Mouse (Mus musculus) midbrain, embryonic 14.5 days (tissue): ENCODE measurements at regions not wholly inside any gene's neighbourhood (a gene's known extent, or its start where the extent isn't known, plus 50 kb on each side); places are given as distances from the start of the nearest gene placed in this dataset.
A peak's percentile ranks its signal among the peaks of the same experiment; 100 is the strongest.
"Not testable (repeated sequence)": the region's sequence is repeated elsewhere in the genome, so short reads cannot be mapped to it uniquely, and the experiment has no call there.

ENCODE experiments used
- ATAC-seq: fragments of 200-750 bp; cut with Nextera tagmentation; 2 replicates; pipeline ENCODE4 v1.8.0; 2017; ENCODE audit warnings: moderate number of reproducible peaks, moderate library complexity; ENCODE audit not compliant: low FRiP score, low TSS enrichment
- DNase-seq: peaks from one replicate; pipeline ENCODE4 v3.0.0-alpha.2; 2015
- H3K27ac ChIP-seq: fragments of 300-500 bp; sonication (generic); replicated peaks from 2 replicates; pipeline ENCODE4 v1.5.1; 2014; ENCODE audit warnings: mild to moderate bottlenecking, low read depth, low read length, moderate library complexity
- H3K27me3 ChIP-seq: fragments of 300-500 bp; sonication (generic); 2 replicates; pipeline ENCODE4 v1.6.1; 2014; ENCODE audit warnings: low read length, control low read depth, mixed read lengths; ENCODE audit not compliant: control insufficient read depth, insufficient read depth
- H3K36me3 ChIP-seq: fragments of 300-500 bp; sonication (generic); 2 replicates; pipeline ENCODE4 v1.6.1; 2014; ENCODE audit warnings: low read length, control low read depth; ENCODE audit not compliant: control insufficient read depth, insufficient read depth
- H3K4me1 ChIP-seq: fragments of 300-500 bp; sonication (generic); 2 replicates; pipeline ENCODE4 v1.6.1; 2014; ENCODE audit warnings: mild to moderate bottlenecking, antibody characterized with exemption, low read length, control low read depth; ENCODE audit not compliant: control insufficient read depth, insufficient read depth
- H3K4me2 ChIP-seq: fragments of 300-500 bp; sonication (generic); 2 replicates; pipeline ENCODE4 v1.6.1; 2014; ENCODE audit warnings: mild to moderate bottlenecking, low read length, moderate library complexity
- H3K4me3 ChIP-seq: fragments of 300-500 bp; sonication (generic); replicated peaks from 2 replicates; pipeline ENCODE4 v1.5.1; 2014; ENCODE audit warnings: low read depth, low read length
- H3K9ac ChIP-seq: fragments of 300-500 bp; sonication (generic); replicated peaks from 2 replicates; pipeline ENCODE4 v1.6.1; 2014; ENCODE audit warnings: mild to moderate bottlenecking, low read length, moderate library complexity
- H3K9me3 ChIP-seq: fragments of 300-500 bp; sonication (generic); 2 replicates; pipeline ENCODE4 v1.6.1; 2016; ENCODE audit warnings: low read length, control low read depth, mixed read lengths; ENCODE audit not compliant: control insufficient read depth
- WGBS: fragments of 180-500 bp; shearing (Covaris S2); extraction: QIAGEN DNeasy Blood & Tissue Kit; methylation state at CpG from one replicate; pipeline ENCODE4 v1.1.7; 2014; 5-methylcytosine and 5-hydroxymethylcytosine counted together

DNA sequence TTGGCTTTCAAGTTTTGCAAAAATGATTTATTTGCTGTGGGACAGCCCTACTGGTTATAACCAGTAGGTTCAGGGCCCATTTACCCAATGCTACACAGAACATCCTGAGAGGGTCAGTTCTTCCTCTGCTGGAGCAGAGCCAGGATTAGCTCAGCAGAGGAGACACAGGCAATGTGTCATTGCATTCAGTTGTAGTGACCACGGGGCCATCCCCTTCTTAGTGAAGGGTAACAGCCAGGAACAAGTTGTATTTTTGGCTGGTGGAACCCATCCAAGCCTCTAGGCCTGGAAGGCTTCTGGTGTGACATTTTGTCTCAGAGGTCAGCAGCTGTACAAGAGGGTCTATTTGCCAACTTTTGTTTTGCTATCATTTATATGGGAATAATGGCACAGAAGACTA lies 120.6 kb upstream of the Dlgap1 start:
- H3K9ac ChIP-seq, result no peak overlapping the region
- no peak for DNase-seq

DNA sequence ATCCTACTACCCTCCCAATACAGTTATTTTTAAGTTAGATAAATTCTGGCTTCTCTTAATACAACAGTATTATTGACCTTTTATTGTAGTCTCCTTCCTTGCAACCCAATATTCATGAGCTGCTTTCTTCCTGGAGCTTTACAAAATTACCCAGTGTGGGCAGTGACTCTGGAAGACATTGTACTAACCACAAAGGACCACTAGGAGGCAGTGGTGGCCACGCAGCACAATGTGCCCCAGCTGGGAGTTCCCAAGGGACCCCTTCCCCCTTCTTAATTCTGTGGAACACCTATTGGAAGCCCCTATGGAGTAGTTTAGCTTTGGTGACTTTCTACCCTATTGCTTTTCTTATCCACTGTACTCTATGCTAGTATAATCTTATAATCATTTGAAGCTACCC lies 118.8 kb upstream of the Dlgap1 start:
- no peak overlapping the region for H3K4me2 ChIP-seq
- H3K9me3 ChIP-seq, result no peaks in the 10 kb centered on the region
- no peak overlapping the region for H3K4me3 ChIP-seq
- no peak overlapping the region for H3K9ac ChIP-seq
- H3K4me1 ChIP-seq, result no peaks in the 10 kb centered on the region
- WGBS, result 21% methylated on average over 1 of the region's 1 CpGs
- ATAC-seq (no peak), DNase-seq (peak; percentile 5)
- no peaks in the 10 kb centered on the region for H3K36me3 ChIP-seq
- H3K27me3 ChIP-seq, result no peaks in the 10 kb centered on the region
- no peak overlapping the region for H3K27ac ChIP-seq

More for the DNA sequence above, 120.6 kb upstream of the Dlgap1 start:
- Histone ChIP-seq H3K9me3 (no peaks in the 10 kb centered on the region), H3K4me1 (no peaks in the 10 kb centered on the region), H3K36me3 (no peaks in the 10 kb centered on the region), H3K4me2 (no peak overlapping the region), H3K27ac (no peak overlapping the region), H3K4me3 (no peak overlapping the region), H3K27me3 (no peaks in the 10 kb centered on the region)
- 68% methylated on average over 1 of the region's 1 CpGs for WGBS
- no peak for ATAC-seq

DNA sequence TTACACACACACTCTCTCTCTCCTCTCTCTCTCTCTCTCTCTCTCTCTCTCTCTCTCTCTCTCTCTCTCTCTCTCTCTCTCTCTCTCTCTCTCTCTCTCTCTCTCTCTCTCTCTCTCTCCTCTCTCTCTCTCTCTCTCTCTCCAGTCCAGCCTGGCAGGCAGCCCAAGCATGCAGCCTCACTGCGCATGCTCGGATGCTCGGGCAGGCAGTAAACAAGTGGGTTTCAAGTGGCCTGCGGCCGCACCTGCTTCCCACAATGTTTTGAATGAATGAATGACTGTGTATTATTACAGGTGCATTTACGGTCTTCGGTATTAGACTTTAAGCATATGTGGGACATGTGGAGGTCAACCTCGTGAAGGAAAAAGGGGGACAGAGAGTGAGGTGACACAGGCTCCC lies 88.9 kb upstream of the Dlgap1 start:
- not testable (repeated sequence) for H3K27me3 ChIP-seq, H3K4me2 ChIP-seq, DNase-seq, H3K27ac ChIP-seq, H3K9ac ChIP-seq, H3K4me3 ChIP-seq, H3K9me3 ChIP-seq, H3K4me1 ChIP-seq, ATAC-seq, H3K36me3 ChIP-seq
- 95% methylated on average over 8 of the region's 8 CpGs for WGBS

DNA sequence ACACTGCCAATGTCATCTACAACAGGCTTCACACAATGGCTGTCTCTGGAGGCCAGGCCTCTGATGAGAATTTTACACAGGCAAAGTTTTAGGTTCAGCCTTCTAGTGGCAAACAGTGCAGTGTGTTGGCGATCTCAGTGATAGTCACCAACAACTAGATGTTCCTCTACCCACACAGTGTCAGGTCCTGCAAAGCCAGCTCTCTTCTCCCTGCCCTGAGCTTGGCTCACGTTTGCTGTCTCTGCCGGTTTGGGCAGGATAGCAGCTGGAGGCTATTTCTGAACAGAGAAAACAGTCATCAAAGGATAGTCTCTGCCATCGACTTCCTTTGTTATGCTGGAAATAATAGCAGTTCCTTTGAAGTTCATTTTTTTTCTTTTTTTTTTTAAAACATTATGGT lies 74.9 kb upstream of the Dlgap1 start:
- H3K27ac ChIP-seq, result no peak overlapping the region
- H3K27me3 ChIP-seq, result no peaks in the 10 kb centered on the region
- no peaks in the 10 kb centered on the region for H3K9me3 ChIP-seq
- no peak for ATAC-seq
- no peak overlapping the region for H3K4me3 ChIP-seq
- 57% methylated on average over 4 of the region's 4 CpGs for WGBS
- H3K4me1 ChIP-seq, result no peaks in the 10 kb centered on the region
- no peak overlapping the region for H3K4me2 ChIP-seq
- no peak overlapping the region for H3K9ac ChIP-seq
- H3K36me3 ChIP-seq, result no peaks in the 10 kb centered on the region
- DNase-seq, result no peak
